Mouse (Mus musculus): ENCODE results near the gene Mylk. TPM values are rescaled to one million over a fixed set of nuclear protein-coding genes. Genes with fewer than 3 reads are reported as not detected.
"Not testable (repeated sequence)": the region's sequence is repeated elsewhere in the genome, so short reads cannot be mapped to it uniquely, and the experiment has no call there.

Mylk gene
- polyA plus RNA-seq, 1 experiment, result 243 TPM

GRCm38 (mm10) chr16:34768436-34768835 is 23.4 kb downstream of the Mylk start:
- no peak for DNase-seq (ENCODE audit: low read depth)

GRCm38 (mm10) chr16:34770127-34770526 is 25.1 kb downstream of the Mylk start:
- no peak for DNase-seq (ENCODE audit: low read depth)

GRCm38 (mm10) chr16:34772445-34773032 is 27.5 kb downstream of the Mylk start:
- DNase-seq (ENCODE audit: low read depth), result no peak

GRCm38 (mm10) chr16:34782442-34782841 is 37.4 kb downstream of the Mylk start:
- no peak for DNase-seq (ENCODE audit: low read depth)

GRCm38 (mm10) chr16:34783536-34783935 is 38.5 kb downstream of the Mylk start:
- no peak for DNase-seq (ENCODE audit: low read depth)

GRCm38 (mm10) chr16:34784675-34785074 is 39.7 kb downstream of the Mylk start:
- no peak for DNase-seq (ENCODE audit: low read depth)

- DNase-seq (ENCODE audit: low read depth), result no peak
Measured at GRCm38 (mm10) chr16:34792555-34792954, 47.5 kb downstream of the Mylk start.

GRCm38 (mm10) chr16:34793000-34793399 is 48.0 kb downstream of the Mylk start:
- no peak for DNase-seq (ENCODE audit: low read depth)

- no peak for DNase-seq (ENCODE audit: low read depth)
Measured at GRCm38 (mm10) chr16:34801222-34801621, 56.2 kb downstream of the Mylk start.

- no peak for DNase-seq (ENCODE audit: low read depth)
Measured at GRCm38 (mm10) chr16:34804286-34805010, 59.4 kb downstream of the Mylk start.

- no peak for DNase-seq (ENCODE audit: low read depth)
Measured at GRCm38 (mm10) chr16:34806883-34807767, 62.1 kb downstream of the Mylk start.

DNA sequence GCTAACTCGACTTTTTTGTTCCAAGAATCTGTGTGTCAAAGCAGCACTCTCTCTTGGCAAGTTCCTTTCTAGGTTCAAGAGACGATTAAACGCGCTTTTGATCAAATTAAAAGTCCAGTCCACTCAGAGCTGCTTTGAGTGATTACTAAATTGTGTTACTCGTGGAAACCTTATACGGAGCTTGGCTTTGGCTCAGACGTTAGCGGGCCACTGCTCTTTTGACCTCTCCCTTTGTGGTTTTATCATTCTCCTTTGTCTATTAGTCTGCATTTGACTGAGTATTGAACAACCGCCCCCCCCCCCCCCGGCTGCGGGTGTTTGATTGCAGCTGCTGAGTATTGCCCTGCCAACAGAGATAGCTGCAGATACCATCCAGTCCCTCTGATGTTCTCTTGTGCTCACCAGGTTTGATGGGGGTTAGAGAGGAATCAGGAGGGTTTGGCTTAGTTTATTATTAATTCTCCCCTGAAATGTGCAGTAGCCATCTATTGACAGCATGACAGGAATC is 62.8 kb downstream of the Mylk start:
- no peak for DNase-seq (ENCODE audit: low read depth)

DNA sequence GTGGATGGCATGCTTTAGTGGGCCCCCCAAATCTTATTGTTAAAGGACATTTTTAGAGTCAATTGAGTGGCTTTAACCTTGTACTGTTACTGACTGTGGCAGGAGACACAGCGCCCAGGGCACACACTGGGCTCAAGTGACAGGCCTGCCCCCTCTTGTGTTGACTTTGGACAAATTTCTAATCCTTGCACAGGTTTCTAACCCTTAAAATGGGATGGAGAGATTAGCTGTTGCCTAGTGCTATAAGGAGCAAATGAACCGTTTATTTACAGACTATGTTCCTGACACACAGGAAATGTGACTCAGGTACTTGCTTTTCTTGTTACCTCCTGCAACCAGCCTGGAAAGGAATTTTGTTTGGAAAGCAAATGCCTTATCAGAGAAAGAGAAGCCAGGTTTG is 67.2 kb downstream of the Mylk start:
- no peak for DNase-seq (ENCODE audit: low read depth)

- DNase-seq (ENCODE audit: low read depth), result not testable (repeated sequence)
Measured at GRCm38 (mm10) chr16:34813161-34813560, 68.2 kb downstream of the Mylk start.

- DNase-seq (ENCODE audit: low read depth), result no peak
Measured at GRCm38 (mm10) chr16:34813570-34813969, 68.6 kb downstream of the Mylk start.

DNA sequence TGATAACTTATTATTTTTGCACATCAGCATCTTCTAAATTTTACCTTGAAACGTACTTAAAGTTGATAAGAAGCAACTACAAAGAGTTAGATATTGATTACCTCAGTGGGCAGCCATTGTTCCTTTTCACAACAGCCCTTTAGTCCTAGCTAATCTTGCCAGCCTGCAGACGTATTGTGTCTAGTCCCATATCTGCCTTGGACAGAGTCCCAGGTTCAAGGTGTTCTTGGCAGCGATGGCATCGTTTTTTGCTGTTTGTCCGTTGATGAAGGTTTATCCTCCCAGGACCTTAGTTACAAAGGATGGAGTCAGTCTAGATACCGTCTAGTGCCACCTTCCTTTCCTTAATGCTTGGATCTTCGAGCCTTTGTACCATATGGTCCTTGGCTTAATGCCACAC is 69.6 kb downstream of the Mylk start:
- no peak for DNase-seq (ENCODE audit: low read depth)

DNA sequence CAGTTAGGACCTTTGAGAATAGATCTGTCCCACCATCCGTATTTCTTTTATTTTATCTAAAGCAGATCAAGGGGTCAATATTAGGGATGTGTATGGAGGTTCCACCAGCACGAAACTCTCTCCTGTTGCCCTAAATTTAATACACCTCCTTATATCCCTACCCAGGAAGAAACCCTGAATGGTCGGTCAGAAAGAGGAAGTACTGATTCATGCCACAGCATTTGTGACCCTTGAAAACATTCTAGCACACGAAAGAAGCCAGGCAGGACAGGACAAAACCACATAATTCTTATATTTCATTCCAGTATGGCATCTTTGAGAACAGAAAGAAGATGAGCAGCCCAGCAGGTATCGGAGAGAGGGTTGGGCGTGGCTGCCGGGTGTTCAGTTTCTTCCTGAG is 71.5 kb downstream of the Mylk start:
- DNase-seq (ENCODE audit: low read depth), result no peak

GRCm38 (mm10) chr16:34825111-34825744 is 80.2 kb downstream of the Mylk start:
- DNase-seq (ENCODE audit: low read depth), result no peak

- no peak for DNase-seq (ENCODE audit: low read depth)
Measured at GRCm38 (mm10) chr16:34834477-34834876, 89.5 kb downstream of the Mylk start.

DNA sequence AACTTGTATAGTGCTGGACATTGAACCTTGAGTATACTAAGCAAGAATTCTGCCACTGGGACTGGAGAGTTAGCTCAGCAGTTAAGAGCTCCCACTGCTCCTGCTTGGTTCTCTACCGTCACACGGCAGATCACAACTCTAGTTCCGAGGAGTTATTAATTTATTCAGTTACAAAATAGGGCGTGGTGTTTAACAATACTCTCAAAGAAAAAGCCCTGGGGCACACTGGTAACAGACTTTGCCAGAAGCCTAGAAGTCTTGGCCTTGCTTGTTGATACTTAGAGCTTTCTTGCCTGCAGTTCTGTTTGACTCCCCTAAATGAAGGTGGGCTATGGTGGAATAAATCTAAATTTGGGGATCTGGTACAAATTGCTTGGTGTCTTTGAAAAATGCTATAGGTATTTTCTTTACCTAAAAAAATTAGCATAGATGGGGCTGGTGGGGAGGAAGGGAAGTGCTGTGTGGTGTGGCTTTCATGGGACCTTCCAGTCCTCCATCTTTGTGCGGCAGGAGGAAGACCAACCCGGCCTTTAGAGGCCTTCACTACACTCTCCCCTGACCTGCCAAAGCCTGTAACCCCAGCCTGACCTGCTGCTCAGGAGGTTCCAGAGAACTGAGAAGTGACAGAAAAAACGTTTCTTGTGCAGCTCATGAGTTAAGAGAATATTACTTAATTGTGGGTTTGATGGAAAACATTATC is 94.1 kb downstream of the Mylk start:
- DNase-seq (ENCODE audit: low read depth), result no peak

DNA sequence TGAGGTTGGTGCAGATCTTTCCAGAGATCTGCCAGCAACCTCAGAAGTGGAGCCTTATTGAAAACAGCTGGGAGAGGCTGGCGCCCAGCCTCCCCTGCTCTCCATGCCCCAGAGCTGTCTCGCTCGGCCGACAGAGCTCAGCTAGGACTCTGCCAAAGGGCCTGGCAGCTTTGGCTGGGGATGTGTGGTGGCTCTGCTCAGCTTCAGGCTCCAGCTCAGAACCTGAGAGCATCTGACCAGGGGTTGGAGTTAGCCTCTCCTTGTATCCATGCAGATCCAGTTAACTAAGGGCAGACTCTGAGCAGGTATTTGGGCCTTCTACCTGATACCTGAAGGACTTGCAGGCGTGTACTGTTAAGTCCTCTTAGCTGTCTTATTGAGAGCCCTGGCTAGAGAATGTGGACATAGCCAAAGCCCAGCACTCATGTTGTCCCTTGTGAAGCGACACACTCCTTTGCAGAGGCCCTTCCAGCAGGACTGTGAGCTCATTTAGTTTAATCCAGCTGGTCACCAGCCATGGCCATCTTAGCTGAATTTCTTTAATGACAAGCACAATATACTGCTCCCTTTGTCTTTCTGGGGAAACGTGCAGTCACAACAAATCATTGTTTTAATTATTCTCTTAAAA is 94.8 kb downstream of the Mylk start:
- no peak for DNase-seq (ENCODE audit: low read depth)
